Mouse (Mus musculus): ENCODE results near the gene Srrm3.

GRCm38 (mm10) chr5:135835492-135835858 is 28.8 kb downstream of the Srrm3 start:
- TF ChIP-seq TAL1 (IDR thresholded peaks at IDR 0.05; ENCODE audit: low read length) = no peak
- no peak for TF ChIP-seq GATA1 (IDR thresholded peaks at IDR 0.05; ENCODE audit: low read length)
